Mouse (Mus musculus) ovary, postnatal 36 days (tissue): ENCODE measurements at regions not wholly inside any gene's neighbourhood (a gene's known extent, or its start where the extent isn't known, plus 50 kb on each side); places are given as distances from the start of the nearest gene placed in this dataset.

ENCODE experiments used
- DNase-seq: peaks from one replicate; pipeline ENCODE4 v3.0.0; 2022; ENCODE audit warnings: low spot score, mixed read lengths

DNA sequence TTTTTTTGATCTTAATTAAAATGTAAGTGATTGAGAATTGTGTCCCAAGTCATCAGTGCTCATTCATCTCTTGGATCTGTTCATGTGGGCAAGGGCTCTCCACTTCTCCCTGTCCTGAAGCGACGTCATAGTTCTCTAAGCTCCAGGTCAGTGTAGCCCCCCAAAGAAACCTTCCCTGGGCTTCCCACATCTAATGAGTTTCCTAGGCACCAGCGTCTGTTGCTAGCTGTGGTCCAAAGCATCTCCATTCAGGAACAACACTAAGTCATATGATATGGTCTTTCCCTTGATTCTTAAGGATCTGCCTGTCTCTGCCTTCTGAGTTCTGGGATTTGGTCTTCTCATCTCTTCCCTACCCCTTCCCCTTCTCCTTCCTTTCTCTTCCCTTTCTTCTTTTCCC is 66.3 kb upstream of the Sox4 start:
- DNase-seq = no peak

DNA sequence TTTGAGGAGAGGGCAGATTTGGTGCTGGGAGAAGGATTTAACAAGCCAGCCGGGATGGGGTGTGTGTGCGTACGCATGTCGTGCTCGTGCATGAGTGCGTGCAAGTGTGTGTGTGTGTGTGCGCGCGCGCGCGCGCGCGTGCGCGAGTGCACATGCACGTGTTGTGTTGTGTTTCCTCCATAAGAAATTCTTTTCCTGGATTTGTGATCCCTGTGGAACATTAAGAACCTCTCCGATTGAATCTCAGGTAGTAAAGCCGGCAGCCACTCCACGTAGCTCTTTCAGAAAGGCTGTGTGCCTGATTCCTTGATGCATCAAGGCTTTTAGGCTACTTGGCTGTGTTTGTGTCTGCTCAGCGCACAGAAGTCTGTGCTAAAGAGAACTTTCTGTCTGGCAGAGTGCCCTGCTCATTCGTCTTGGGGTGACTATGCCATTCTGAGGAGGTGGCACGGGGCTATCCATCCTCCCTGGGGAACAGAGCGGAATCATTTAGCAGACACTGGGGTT is 62.7 kb upstream of the Sox4 start:
- no peak for DNase-seq

DNA sequence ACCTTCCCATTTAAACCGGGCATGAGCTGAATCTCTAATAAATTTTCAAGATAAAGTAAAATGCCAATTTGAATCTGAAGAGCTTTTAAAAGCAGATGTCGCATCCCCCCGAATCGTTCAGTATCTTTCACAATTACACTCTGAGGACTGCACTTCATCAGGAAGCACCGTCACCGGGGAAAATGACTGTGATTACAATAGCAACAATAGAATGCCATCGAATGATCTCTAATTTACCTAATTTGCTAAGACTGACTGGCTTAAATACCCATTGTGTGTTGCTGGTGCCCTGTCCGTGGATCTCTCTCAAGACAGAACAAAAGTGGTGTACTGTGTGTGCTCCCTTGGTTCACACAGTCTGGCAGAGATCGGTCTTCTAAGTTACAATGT is 62.1 kb upstream of the Sox4 start:
- no peak for DNase-seq

DNA sequence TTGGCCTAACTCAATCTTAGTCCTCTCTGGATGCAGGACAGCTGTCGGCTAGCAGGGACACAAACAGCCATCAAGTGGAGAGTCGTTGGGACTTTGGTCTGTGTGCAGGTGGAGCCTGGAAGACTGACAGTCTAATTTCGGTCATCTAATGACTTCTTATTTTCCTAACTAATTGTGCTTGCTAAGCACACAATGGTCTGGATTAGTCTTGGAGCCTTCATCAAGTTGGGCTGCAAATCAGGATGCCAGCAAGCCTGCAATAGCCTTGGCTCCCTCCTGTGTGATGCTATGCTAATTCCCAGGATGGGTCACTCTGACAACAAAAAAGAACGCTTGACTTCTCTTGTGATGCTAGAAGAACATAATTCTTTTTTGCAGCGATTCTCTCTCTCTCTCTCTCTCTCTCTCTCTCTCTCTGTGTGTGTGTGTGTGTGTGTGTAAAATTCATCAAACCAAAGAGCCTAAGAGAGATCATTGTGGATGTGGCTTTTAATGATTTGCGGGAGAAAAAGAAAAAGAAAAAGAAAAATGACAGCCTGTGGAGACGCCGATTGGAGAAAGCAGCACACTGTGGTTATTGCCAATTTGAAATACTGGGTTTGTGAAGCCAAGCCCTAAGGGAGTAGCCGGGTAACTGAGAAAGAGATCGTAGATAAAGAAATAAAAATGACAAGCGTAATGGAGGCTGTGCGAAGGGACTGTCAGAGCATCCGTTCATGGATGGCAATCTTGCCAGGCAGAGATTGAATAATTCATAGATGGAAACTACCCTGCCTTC is 61.5 kb upstream of the Sox4 start:
- no peak for DNase-seq

DNA sequence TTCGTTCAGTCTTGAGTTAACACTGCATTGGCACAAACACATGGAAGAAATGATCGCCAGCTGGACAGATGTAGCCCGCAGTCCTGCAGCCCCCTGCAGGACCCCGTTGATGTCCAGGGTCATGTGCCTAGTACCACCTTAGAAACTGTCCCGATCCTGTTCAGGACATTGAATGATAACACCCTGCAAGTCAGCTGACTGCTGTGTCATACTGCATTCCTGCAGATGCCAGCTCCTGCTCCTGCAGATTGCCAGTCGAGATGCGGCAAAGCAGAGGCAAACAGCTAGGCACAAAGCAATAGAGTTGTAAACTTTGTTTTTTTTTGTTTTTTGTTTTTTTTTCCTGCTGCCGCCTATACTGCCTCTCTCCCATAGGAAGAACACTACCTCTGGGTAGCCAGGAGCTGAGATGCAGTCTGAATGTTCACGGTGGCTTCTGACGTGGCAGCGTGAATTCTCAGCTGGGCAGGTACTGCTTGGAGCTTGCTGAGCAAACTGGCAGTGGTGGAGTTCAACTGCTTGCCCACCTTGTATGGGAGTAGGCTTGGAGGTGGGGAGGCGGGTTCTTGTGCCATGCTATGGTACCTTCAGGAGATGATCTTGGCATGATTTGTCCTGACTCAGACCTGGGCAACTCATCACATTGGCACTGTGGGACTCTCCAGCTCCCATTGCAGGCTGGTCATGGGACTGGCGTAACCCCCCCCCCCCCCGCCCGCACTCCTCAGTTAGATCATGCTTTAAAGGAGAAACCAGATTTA is 60.7 kb upstream of the Sox4 start:
- no peak for DNase-seq

DNA sequence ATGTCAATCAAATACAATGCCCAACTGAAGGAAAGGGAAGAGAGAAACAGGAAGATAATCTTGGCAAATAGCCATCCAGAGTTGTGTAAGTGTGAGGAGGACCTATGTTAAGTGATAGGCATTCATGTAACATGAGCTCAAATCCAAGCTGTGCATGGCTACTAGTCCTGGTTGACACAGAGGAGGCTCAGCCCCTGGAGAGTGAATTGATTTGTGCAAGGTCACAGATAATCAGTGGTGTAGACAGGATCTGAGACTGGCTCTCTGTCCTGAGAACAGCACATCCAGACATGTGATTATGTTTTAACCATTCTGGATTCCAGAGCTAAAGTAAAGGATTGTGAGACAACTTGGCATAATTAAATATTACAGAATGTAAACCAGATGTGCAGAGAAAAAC is 53.0 kb upstream of the Sox4 start:
- no peak for DNase-seq
